Mouse (Mus musculus) thymus, adult 2 months (tissue): ENCODE results near the gene Gadd45b. TPM values are rescaled to one million over a fixed set of nuclear protein-coding genes. Genes with fewer than 3 reads are reported as not detected.

Experiments
- DNase-seq: peaks from one replicate; pipeline ENCODE4 v3.0.0; 2021
- H3K27ac ChIP-seq: fragments of 200-500 bp; 2 replicates; pipeline ENCODE4 v1.5.1; 2012; ENCODE audit warnings: low read length, control low read depth; ENCODE audit not compliant: control insufficient read depth, insufficient read depth
- H3K27me3 ChIP-seq: fragments of 200-500 bp; 2 replicates; pipeline ENCODE4 v1.6.1; 2012; ENCODE audit warnings: mild to moderate bottlenecking, low read length, moderate library complexity, mixed read lengths; ENCODE audit not compliant: control insufficient read depth, insufficient read depth
- H3K36me3 ChIP-seq: fragments of 200-500 bp; 2 replicates; pipeline ENCODE4 v1.6.1; 2012; ENCODE audit warnings: mild to moderate bottlenecking, low read length, moderate library complexity; ENCODE audit not compliant: control insufficient read depth, insufficient read depth
- H3K4me1 ChIP-seq: fragments of 200-500 bp; replicated peaks from 2 replicates; pipeline ENCODE4 v1.6.1; 2012; ENCODE audit warnings: low read length; ENCODE audit not compliant: control insufficient read depth, insufficient read depth
- H3K4me3 ChIP-seq: fragments of 200-500 bp; 2 replicates; pipeline ENCODE4 v1.5.1; 2012; ENCODE audit warnings: mild to moderate bottlenecking, low read length, control low read depth, moderate library complexity; ENCODE audit not compliant: control insufficient read depth, insufficient read depth
- CTCF ChIP-seq: fragments of 200-500 bp; IDR thresholded peaks from 2 replicates; pipeline ENCODE4 v1.5.1; 2012; ENCODE audit warnings: mild to moderate bottlenecking, control low read depth, low read length, moderate library complexity, borderline replicate concordance; ENCODE audit not compliant: control insufficient read depth, poor library complexity, insufficient read depth; ENCODE audit errors: extremely low read depth
- POLR2A ChIP-seq: fragments of 200-500 bp; IDR thresholded peaks from 2 replicates; pipeline ENCODE4 v1.6.1; 2012; ENCODE audit warnings: mild to moderate bottlenecking, low read length, control low read depth, moderate library complexity; ENCODE audit not compliant: control insufficient read depth, poor library complexity, insufficient read depth; ENCODE audit errors: extremely low read depth
- WGBS: fragments of 180-500 bp; shearing (Covaris S2); methylation state at CpG from one replicate; pipeline ENCODE4 v1.1.7; 2018; 5-methylcytosine and 5-hydroxymethylcytosine counted together
- polyA plus RNA-seq: library from polyadenylated mRNA; depleted of rRNA; stranded (reverse); fragments of >200 nt; gene quantifications from 2 replicates; pipeline ENCODE4 v1.2.3, GENCODE M21; 2012; rRNA removed

Gene Gadd45b
- polyA plus RNA-seq, result 36.2 and 53.2 TPM in 2 replicates

DNA sequence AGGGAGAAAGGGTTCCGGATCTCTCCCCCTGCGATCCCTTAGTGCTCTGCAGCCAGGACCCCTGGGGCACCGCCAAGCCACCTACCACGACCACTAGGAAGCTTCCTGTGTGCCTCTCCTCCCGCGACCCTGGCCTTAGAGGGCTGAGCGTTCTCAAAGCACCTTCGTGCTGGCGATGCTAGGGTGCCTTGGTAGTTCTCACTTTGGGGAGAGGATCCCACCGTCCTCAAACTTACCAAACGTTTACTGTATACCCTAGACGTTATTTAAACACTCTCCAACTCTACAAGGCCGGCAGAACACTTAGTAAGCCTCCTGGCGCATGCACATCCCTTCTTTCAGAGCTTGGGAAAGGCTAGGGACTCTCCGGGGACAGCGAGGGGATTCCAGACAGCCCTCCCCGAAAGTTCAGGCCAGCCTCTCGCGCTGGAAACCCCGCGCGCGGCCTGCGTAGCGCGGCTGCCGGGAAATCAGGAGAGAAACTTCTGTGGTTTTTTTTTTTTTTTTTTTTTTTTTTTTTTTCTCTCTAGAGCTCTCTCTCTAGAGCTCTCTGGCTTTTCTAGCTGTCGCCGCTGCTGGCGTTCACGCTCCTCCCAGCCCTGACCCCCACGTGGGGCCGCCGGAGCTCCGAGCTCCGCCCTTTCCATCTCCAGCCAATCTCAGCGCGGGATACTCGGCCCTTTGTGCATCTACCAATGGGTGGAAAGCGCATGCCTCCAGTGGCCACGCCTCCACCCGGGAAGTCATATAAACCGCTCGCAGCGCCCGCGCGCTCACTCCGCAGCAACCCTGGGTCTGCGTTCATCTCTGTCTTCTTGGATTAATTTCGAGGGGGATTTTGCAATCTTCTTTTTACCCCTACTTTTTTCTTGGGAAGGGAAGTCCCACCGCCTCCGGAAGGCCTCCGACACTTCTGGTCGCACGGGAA lies at the start of gene Gadd45b:
Gene Gadd45b, plus strand, starts transcription at position 775 of the 928 bp plus-strand sequence.
- H3K4me3 ChIP-seq, result peak within 1 kb of the TSS; percentile 61
- no peak for TF ChIP-seq CTCF
- peak; percentile 97 for TF ChIP-seq POLR2A
- peak; percentile 98 for DNase-seq
- peaks cover 41% of the 10 kb centered on the region for H3K4me1 ChIP-seq
- peak within 1 kb of the TSS; percentile 14; the same call in 1 of the 2 replicates for H3K27ac ChIP-seq
- under 1% methylated on average over 56 of the region's 56 CpGs for WGBS
- H3K27me3 ChIP-seq, result peaks cover 12% of the 10 kb centered on the region; the same call in 1 of the 2 replicates
- H3K36me3 ChIP-seq, result no peaks in the 10 kb centered on the region

GRCm38 (mm10) chr10:80880131-80880641 lies 49.7 kb upstream of the Gadd45b start:
- Histone ChIP-seq H3K27ac (no peak overlapping the region), H3K4me3 (no peak overlapping the region), H3K27me3 (no peaks in the 10 kb centered on the region), H3K4me1 (no peaks in the 10 kb centered on the region; the same call in 1 of the 2 replicates), H3K36me3 (no peaks in the 10 kb centered on the region)
- DNase-seq, result peak; percentile 73
- WGBS, result 17% methylated on average over 5 of the region's 5 CpGs
- TF ChIP-seq CTCF (peak; percentile 51; the same call in 1 of the 2 replicates), POLR2A (no peak)

GRCm38 (mm10) chr10:80880901-80881300 lies 49.0 kb upstream of the Gadd45b start:
- no peaks in the 10 kb centered on the region; the same call in 1 of the 2 replicates for H3K4me1 ChIP-seq
- H3K27me3 ChIP-seq, result no peaks in the 10 kb centered on the region
- no peak overlapping the region for H3K27ac ChIP-seq
- no peak for TF ChIP-seq POLR2A
- TF ChIP-seq CTCF, result no peak
- H3K36me3 ChIP-seq, result no peaks in the 10 kb centered on the region
- DNase-seq, result no peak
- no peak overlapping the region for H3K4me3 ChIP-seq
- WGBS, result 71% methylated on average over 2 of the region's 2 CpGs

DNA sequence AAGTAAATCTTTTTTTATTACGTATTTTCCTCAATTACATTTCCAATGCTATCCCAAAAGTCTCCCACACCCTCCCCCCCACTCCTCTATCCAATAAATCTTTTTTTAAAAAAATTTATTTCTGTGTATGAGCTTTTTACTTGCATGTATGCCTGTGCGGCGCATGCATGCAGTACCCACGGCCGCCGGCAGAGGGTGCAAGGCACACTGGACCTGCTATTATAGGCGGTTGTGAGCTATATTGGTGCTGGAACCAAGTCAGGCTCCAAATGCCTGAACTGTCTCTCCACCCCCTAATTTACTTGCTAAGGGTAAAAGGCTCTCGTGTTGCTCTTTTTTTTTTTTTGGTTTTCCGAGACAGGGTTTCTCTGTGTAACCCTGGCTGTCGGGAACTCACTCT lies 48.6 kb upstream of the Gadd45b start:
- H3K4me1 ChIP-seq, result no peaks in the 10 kb centered on the region; the same call in 1 of the 2 replicates
- H3K27me3 ChIP-seq, result no peaks in the 10 kb centered on the region
- TF ChIP-seq POLR2A (no peak), CTCF (peak; percentile 95)
- no peaks in the 10 kb centered on the region for H3K36me3 ChIP-seq
- peak; percentile 80 for DNase-seq
- no peak overlapping the region for H3K4me3 ChIP-seq
- WGBS, result 30% methylated on average over 10 of the region's 10 CpGs
- no peak overlapping the region for H3K27ac ChIP-seq

DNA sequence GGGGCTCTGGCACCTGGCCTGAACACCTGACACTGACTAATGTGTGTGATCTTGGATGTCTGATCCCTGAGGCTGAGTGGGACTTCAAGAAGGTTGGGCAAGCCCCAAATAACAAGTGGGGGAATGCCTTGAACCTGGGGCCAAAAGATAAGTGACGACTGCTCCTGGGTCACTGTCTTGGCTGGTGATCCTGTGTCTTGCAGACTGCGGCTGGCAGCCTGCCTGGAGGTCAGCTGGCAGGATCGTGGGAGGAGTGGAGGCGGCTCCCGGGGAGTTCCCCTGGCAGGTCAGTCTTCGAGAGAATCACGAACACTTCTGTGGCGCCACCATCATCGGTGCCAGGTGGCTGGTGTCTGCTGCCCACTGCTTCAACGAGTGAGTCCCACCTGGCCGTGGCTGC lies 42.7 kb upstream of the Gadd45b start:
- DNase-seq, result no peak

GRCm38 (mm10) chr10:80895100-80895499 lies 34.8 kb upstream of the Gadd45b start:
- Histone ChIP-seq H3K27ac (no peak overlapping the region), H3K27me3 (no peaks in the 10 kb centered on the region), H3K36me3 (no peaks in the 10 kb centered on the region; the same call in 1 of the 2 replicates), H3K4me1 (peaks cover 8% of the 10 kb centered on the region), H3K4me3 (no peak overlapping the region)
- no peak for TF ChIP-seq CTCF
- no peak for TF ChIP-seq POLR2A
- 87% methylated on average over 7 of the region's 7 CpGs for WGBS
- DNase-seq, result no peak

More for the DNA sequence above, 42.7 kb upstream of the Gadd45b start:
- Histone ChIP-seq H3K4me1 (no peaks in the 10 kb centered on the region), H3K4me3 (no peak overlapping the region), H3K27ac (no peak overlapping the region), H3K27me3 (no peaks in the 10 kb centered on the region; the same call in 1 of the 2 replicates), H3K36me3 (no peaks in the 10 kb centered on the region)
- 49% methylated on average over 11 of the region's 11 CpGs for WGBS
- TF ChIP-seq CTCF, result no peak
- no peak for TF ChIP-seq POLR2A

DNA sequence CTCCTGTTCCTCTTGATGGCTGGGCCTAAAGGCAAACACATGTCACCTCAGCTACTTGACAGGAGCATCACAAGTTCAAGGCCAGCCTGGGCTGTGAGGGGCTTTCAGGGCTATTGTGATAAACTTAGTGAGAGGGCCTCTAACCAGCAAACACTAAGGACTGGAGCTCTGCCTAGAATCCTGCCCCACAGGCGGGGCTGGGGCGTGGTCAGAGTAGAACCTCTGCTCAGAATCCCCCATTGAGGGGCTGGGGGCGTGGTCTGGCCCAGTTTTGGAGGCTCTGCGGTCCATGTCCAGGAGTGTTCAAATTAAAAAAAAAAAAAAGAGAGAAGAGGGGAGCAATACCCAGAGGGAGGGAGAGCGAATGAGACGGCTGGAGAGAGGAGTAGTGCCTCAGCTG lies 34.2 kb upstream of the Gadd45b start:
- Histone ChIP-seq H3K4me1 (peaks cover 9% of the 10 kb centered on the region), H3K27ac (no peak overlapping the region), H3K36me3 (no peaks in the 10 kb centered on the region; the same call in 1 of the 2 replicates), H3K4me3 (no peak overlapping the region), H3K27me3 (no peaks in the 10 kb centered on the region)
- DNase-seq, result no peak
- TF ChIP-seq CTCF (no peak), POLR2A (no peak)
- 90% methylated on average over 6 of the region's 6 CpGs for WGBS
